Mouse (Mus musculus): ENCODE data around the gene Rgl2.
A peak's percentile ranks its signal among the peaks of the same experiment; 100 is the strongest.
"Not testable (repeated sequence)": the region's sequence is repeated elsewhere in the genome, so short reads cannot be mapped to it uniquely, and the experiment has no call there.

Gene Rgl2

GRCm38 (mm10) chr17:33948090-33948904 lies 19.0 kb downstream of the Rgl2 start:
- DNase-seq (ENCODE audit: low read depth), result no peak

- DNase-seq (ENCODE audit: low read depth), result no peak
These were observed 19.7 kb downstream of the Rgl2 start for GRCm38 (mm10) chr17:33948905-33949537.

DNA sequence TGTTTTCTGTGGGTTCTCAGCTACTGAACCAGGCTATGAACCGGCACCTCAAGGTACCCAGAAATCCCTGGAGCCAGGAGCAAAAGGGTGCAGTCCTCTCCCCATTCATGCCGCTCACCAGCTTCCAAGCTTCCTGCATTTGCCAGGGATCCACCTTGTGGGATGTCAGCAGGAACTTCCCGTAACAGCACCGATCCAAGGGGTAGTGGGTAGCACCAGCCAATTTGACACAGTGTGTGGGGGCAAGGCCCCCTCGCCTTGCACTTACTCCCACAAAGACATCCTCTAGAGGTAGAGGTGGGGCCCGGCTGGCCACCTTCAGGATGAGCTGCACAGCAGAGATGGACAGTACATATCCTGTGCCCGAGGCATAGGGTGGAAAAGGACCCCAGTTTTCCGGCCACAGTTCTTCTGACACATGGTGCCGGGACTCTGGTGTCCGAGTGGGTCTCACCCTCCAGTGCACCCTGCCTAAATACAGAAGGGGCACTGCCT lies 20.8 kb downstream of the Rgl2 start:
- DNase-seq (ENCODE audit: low read depth), result no peak

- DNase-seq (ENCODE audit: low read depth), result no peak
These were observed 21.9 kb downstream of the Rgl2 start, which contains the start of gene B3galt4 for GRCm38 (mm10) chr17:33951021-33951946. B3galt4 (minus strand) TSS chr17:33951488.

DNA sequence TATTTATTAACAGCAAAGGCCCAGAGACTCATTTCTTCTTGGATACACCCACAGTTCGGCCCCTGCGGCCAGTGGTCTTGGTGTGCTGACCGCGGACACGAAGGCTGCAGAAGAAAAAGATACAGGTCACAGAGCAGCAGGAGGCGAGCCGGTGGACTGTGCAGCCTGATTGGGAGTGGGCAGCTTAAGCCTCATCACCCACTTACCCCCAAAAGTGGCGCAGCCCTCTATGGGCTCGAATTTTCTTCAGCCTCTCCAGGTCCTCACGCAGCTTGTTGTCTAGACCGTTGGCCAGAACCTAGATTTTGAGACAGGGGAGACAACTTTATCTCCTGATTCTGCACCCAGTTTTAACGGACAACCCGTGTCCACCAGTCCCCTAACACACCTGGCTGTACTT lies 22.7 kb downstream of the Rgl2 start:
- not testable (repeated sequence) for DNase-seq (ENCODE audit: low read depth)

DNA sequence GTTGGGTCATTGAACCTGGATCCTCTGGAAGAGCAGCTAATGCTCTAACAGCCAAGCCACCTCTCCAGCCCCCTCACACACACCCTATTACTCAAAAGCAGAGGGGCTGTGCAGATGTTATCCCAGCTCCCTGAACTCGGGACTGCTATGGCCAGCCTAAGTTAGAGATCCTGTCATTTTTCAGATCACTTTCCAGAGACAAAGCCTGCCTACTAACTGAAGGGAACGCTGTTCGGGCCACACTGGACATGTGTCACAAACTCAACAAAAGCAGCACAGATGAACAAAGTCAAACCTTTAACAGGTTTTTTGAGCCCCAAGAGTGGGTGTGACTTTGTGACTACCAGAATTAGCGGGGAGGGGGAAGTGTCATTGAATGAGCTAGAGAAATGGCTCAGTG lies 23.5 kb downstream of the Rgl2 start:
- DNase-seq (ENCODE audit: low read depth), result no peak

GRCm38 (mm10) chr17:33953310-33953709 lies 24.0 kb downstream of the Rgl2 start:
- no peak for DNase-seq (ENCODE audit: low read depth)

GRCm38 (mm10) chr17:33953961-33954565 lies 24.7 kb downstream of the Rgl2 start:
- no peak for DNase-seq (ENCODE audit: low read depth)

- DNase-seq (ENCODE audit: low read depth), result no peak
These were observed 25.6 kb downstream of the Rgl2 start for GRCm38 (mm10) chr17:33954646-33955554.

DNA sequence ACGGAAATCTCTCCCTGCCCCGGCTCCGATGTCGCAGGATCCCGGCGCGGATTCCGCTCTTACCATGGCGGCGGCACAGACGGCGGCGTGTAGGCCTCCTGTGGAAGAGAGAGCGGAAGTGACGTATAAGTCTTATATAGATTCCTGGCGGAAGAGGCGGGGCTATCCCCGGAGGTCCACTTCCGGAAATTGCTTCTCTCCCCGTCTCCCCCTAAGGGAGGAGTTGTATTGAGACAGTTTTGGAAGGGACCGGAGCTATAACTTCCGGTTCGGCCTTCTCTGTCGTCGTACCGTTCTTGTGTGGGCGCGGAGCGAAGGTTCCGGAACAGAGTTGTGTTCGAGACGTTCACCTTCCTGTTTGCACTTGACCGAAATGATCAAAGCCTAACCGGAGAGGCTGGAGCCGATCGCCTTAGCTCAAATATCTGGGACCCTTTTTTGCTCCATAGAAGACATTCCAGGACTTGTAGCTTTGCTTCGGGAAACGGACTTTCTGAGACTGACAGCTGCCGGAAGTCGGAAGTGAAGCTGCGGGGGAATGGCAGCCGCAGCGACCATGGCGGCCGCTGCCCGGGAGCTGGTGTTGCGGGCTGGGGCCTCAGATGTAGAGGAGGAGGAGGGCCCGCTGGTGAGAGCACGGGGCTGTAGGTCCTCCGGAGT lies 26.3 kb downstream of the Rgl2 start, which contains the start of the genes Vps52 and Rps18:
Gene Vps52 (plus strand): TSS at position 258 of the 660 bp plus-strand sequence.
Gene Rps18 (minus strand): TSS at position 447 of the 660 bp plus-strand sequence.
- peak; percentile 98 for DNase-seq (ENCODE audit: low read depth)

GRCm38 (mm10) chr17:33956336-33956735 lies 27.0 kb downstream of the Rgl2 start:
- no peak for DNase-seq (ENCODE audit: low read depth)

GRCm38 (mm10) chr17:33957493-33957892 lies 28.1 kb downstream of the Rgl2 start:
- no peak for DNase-seq (ENCODE audit: low read depth)

- no peak for DNase-seq (ENCODE audit: low read depth)
These were observed 29.1 kb downstream of the Rgl2 start for GRCm38 (mm10) chr17:33958451-33958850.

- DNase-seq (ENCODE audit: low read depth), result no peak
These were observed 29.8 kb downstream of the Rgl2 start for GRCm38 (mm10) chr17:33959135-33959534.

GRCm38 (mm10) chr17:33959948-33960347 lies 30.6 kb downstream of the Rgl2 start:
- no peak for DNase-seq (ENCODE audit: low read depth)

GRCm38 (mm10) chr17:33962876-33963275 lies 33.5 kb downstream of the Rgl2 start:
- DNase-seq (ENCODE audit: low read depth), result no peak

DNA sequence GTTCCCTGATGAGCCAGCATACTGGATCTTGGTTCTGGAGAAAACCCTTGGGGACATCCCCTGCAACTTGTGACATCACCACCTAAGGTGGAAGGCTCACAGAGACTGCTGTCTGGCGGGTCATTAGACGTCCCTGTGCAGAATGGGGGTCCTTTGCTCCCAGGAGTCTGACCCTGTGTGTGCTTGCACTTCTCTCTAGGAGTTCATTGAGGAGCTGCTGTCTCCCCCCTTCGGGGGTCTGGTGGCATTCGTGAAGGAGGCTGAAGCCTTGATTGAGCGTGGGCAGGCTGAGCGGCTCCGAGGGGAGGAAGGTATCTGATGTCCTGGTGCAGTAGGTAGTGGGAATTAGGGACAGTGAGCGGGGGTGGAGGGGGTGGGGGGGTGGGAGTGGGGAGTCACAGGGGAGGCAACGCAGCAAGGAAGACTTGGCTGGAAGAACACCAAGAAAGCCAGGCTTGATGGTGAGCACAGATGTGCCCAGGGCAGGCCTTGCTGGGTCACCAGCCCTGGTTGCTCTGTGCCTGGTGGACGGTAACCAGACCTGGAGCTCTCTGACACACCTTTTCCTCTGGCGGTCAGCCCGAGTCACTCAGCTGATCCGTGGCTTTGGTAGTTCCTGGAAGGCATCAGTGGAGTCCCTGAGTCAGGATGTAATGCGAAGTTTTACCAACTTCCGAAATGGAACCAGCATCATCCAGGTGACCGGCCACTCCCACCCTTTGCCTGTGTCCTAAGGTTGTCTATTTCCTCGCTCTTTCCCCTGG lies 35.9 kb downstream of the Rgl2 start:
- no peak for DNase-seq (ENCODE audit: low read depth)

- no peak for DNase-seq (ENCODE audit: low read depth)
These were observed 36.7 kb downstream of the Rgl2 start for GRCm38 (mm10) chr17:33965846-33966550.

DNA sequence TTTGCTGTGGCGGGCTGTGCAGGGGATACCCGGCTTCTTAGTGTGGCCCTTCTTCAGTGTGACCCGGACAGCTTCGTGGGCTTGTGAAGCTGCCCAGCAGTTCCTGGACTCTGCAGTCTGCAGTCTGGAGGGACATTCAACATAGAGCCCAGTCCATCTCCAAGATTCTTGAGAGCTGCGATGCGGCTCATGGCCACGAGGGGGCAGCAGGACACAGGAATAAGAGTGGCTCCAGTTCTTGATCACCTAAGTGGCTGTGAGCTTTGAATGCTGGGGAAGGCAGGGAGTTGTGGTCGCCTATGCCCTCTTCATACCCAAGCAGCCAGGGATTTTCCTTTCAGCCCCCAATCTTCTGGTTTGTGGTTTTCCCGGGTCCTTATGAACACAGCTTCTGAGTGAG lies 39.1 kb downstream of the Rgl2 start:
- no peak for DNase-seq (ENCODE audit: low read depth)
